Mouse (Mus musculus) monocyte, adult 2 months (primary cell): Measurements from ENCODE around the gene Atxn2l.

Experiments
- DNase-seq, 2 experiments: peaks; one replicate each; pipeline ENCODE4 v3.0.0; 2022; ENCODE audit warnings: low spot score in 2 of 2, low read depth in 1 of 2

Gene Atxn2l

DNA sequence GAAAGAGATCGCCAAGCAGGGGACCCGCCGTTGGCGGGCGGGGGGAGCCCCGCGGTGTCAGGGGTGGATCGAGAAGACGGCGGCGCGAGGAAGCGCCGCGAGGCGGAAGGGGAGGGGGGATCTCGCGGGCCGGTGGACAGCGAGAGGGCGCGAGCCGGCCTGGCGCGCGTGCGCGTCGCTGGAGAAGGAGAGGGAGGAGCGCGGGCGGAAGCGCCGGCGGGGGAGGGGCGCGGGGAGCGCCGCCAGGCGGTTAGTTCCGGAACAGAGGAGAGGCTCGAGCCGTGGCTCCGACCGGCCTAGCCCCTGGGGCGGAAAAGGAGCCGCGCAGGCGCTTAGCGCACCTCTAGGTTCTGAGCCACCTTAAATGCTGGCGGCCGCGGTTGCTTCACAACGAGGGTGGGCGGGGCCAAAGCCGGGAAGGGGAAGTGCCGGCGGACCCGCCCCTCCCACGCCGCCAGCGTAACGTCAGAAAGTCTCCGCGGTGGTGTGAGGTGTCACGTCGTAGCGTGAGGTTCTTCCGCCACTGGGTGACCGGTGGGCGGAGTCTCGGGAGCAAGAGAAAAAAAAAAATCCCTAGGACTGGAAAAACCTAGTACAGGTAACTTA lies at the start of gene Atxn2l:
TSS of gene Atxn2l (minus strand) at position 165 of the 606 bp plus-strand sequence.
- DNase-seq: peak; percentile 96 to 97

GRCm38 (mm10) chr7:126545631-126546030 lies 42.4 kb upstream of the Atxn2l start:
- DNase-seq: no peak

GRCm38 (mm10) chr7:126541661-126542060 lies 38.4 kb upstream of the Atxn2l start:
- no peak for DNase-seq

DNA sequence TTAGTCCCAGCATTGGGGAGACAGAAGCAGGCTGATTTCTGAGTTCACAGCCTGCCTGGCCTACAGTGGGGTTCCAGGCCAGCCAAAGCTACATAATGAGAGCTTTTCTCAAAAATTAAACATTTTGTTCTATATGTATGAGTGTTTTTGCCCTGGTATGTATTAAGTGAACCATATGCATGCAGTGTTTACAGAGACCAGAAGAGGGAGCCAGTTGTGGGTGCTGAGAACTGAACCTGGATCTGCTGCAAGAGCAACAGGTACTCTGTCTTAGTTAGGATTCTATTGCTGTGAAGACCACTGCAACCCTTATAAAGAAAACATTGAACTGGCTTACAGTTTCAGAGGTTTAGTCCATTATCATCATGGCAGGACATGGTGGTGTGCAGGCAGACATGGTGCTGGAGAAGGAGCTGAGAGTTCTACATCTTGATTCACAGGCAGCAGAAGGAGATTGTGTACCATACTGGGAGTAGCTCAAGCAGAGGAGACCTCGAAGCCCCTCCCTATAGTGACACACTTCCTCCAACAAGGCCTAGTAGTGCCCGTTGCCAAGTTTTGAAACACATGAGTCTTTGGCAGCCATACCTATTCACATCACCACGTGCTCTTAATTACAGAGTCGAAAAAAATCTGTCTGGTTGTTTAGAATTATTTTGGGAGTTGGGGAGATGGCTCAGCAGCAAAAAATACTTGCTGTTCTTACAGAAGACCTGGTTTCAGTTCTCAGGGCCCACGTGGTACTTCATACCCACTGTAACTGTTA lies 34.8 kb upstream of the Atxn2l start:
- DNase-seq: no peak

DNA sequence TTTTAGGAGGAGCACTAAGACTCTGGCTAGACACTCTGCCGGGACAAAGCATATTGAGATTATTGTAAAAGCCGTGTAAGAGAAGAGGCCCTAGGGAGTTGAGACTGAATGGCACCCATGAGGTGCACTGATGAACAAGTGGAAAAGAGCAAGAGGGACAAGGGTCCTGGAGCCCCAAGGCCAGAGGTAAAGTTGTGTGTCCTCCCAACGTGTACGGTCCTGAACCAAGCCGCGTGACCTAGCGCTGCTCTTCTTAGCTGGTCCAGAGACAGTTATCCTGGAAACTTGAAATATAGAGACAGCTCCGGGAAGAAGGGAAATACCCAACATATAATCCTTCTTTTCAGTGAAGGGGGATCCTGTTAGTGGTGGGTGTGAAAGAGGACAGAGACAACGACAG lies 33.2 kb upstream of the Atxn2l start:
- no peak for DNase-seq

- DNase-seq: no peak
These were observed 32.5 kb upstream of the Atxn2l start for GRCm38 (mm10) chr7:126535766-126536165.

GRCm38 (mm10) chr7:126533434-126533833 lies 30.2 kb upstream of the Atxn2l start:
- no peak for DNase-seq

DNA sequence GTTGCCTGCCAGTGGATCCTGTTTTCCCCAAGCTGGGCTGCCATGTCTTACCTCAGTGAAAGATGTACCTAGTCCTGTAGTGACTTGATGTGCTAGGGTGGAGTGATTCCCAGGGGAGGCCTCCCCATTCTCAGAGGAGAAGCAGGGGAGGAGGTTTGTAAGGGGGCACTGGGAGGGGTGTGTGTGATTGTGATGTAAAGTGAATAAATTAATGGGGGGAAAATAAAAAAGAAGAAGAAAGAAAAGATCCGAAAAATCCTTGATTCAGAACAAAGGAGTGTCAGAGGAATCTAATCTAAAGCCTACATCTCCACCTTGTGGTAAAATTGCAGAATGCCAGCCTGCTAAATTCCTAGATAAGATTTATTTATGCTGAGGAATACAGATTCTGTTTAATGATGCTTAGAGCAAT lies 24.9 kb upstream of the Atxn2l start:
- no peak for DNase-seq

- DNase-seq: no peak
These were observed 20.1 kb upstream of the Atxn2l start for GRCm38 (mm10) chr7:126523316-126523715.

DNA sequence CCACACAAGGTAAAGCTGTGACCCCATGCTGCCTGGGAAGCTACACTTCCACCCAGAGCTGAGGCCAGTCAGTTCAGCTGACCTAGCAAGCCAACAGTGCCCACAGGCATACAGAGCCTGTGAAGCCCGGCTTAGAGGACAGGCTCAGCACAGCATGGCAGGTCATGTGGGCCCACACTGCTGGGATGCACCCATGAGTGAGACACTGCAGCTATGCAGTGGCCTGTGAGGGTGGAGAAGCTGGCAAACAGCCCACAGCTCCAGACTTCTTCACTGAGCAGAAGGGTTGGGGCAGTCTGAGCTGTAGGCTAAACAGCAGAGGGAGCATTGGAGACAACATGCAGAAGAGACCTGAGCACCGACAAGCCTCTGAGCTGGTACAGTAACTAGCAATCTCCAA lies 16.3 kb upstream of the Atxn2l start:
- DNase-seq: no peak

GRCm38 (mm10) chr7:126518261-126518941 lies 15.2 kb upstream of the Atxn2l start:
- DNase-seq: no peak

GRCm38 (mm10) chr7:126511287-126511686 lies 8.1 kb upstream of the Atxn2l start:
- DNase-seq: no peak

GRCm38 (mm10) chr7:126507126-126507778 lies 4.0 kb upstream of the Atxn2l start:
- DNase-seq: no peak

GRCm38 (mm10) chr7:126504913-126505312 lies 1.7 kb upstream of the Atxn2l start:
- no peak for DNase-seq

DNA sequence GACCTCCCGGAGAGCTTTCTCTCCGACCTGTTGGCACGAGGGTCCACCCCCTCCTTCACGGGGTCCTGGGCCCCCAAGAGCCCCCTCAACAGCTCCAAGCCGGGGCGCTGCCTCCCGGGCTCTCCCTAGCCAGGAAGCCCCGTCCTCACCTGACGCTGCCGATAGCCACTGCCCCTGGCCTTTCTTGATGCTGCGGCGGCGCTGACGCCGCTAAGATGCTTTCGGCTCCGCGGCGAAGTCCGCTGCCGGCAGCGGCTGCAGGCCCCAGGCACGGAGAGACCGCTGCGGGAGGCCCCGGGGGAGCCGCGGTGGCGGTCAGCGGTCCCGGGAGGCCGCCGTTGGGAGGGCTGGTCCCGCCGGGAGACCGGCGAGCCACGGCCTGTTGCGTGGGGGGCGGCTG lies 486 bp downstream of the Atxn2l start:
- DNase-seq: peak in 1 of 2 experiments; percentile 10

DNA sequence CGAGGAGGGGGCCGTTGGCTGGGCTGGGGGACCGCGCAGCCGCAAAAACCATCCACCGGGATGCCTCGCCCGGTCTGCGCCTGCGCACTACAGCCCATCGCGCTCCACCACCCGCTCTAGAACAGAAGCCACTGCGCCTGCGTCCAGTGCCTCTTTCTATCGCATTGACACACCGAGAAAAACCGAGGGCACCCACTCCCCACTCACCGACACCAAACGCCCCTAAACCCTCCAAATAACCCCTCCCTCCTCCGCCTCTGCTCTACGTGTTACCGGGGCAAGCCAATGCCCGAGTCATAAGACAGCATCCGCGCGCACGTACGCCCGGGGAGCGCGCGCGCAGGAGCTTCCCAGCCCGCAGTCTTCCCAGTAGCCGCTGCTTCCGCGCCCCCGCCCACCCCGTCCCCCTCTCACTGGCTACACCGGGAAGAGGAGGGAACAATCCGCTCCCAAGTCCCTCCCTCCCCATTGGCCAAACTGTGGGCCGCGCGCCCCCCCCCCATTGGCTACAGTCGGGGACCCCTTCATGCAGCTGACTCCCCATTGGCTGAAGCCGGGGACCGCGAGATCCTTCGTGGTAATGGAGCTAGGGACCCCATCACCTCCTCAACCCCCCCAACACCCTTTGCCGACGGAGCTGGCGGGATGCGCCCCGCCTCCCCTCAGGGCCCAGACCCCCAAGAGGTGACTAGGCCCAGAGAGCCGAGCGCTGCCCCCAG lies 1.1 kb downstream of the Atxn2l start:
- peak; percentile 48 to 78 for DNase-seq

DNA sequence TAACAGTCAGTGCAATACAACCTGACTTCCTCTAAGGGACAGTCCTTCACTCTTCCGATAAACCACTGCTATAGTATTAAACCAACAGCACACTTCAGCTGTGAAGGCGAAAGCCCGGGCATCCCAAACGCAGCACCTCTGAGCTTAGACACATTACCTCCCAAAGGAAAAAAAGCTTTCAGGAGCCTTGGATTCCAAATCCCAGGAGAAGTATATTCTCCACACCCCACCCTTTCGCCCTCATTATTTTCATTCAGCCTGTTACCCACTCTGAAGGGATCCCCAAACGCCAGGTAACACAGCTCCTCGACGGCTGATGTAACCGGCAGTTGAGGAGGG lies 1.6 kb downstream of the Atxn2l start:
- DNase-seq: no peak

- no peak for DNase-seq
These were observed 3.8 kb downstream of the Atxn2l start for GRCm38 (mm10) chr7:126499416-126499815.

DNA sequence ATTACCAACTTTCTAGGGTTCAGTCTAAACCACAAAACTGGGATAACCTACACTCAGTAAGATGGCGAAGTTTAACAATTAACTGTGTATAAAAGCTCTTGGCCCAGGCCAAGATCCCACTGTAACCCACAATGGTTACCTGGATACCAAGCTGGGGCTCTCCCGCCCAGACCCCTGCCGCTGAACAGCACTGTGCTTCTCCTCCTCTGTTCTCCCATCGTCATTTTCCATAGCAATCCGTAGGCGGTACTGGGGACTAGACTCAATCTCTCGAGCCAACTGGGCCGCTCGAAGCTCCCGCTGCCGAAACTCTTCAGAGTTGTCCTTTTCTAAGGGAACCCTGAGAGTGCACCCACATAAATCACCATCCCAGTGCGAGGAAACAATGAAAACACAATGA lies 5.3 kb downstream of the Atxn2l start:
- no peak for DNase-seq

- DNase-seq: no peak
These were observed 6.8 kb downstream of the Atxn2l start for GRCm38 (mm10) chr7:126496475-126496874.

- DNase-seq: no peak
These were observed 9.1 kb downstream of the Atxn2l start for GRCm38 (mm10) chr7:126494120-126494519.
